Mouse (Mus musculus) left cerebral cortex, postnatal 36 days (tissue): ENCODE results near the gene Bzw1. TPM values are rescaled to one million over a fixed set of nuclear protein-coding genes. Genes with fewer than 3 reads are reported as not detected.

Experiments
- DNase-seq, 2 experiments: peaks; one replicate each; pipeline ENCODE4 v3.0.0; 2021 to 2022; ENCODE audit warnings: low spot score in 2 of 2, mixed read lengths in 1 of 2
- intact Hi-C: fragments of 180-260 bp; cut with DNase I; formaldehyde crosslinking; loops from one replicate; pipeline ENCODE4 v1.15.1; 2025
- total RNA-seq, 2 experiments: library from RNA; stranded (reverse); gene quantifications; 2 replicates each; pipeline ENCODE4 v1.2.3; 2021

Gene Bzw1
- total RNA-seq, 2 experiments from 2014 or later = 138 to 161 TPM

GRCm38 (mm10) chr1:58393284-58394195 lies 842 bp downstream of the Bzw1 start:
- intact Hi-C loops = no loop called here
- DNase-seq = peak; percentile 65

DNA sequence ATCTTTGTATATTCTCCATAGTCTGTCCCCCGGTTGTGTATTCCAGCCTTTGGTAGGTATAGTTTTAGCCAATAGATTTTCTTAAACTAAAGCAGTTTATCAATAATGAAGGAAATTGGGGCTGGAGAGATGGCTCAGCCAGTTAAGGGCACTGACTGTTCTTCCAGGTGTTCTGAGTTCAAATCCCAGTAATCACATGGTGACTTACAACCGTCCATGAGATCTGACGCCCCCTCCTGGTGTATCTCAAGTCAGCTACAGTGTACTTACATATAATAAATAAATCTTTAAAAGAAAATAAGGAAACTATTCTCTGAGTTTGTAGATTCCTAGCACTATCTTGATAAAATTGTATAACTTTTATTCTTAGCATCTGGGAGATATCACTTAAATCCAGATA lies 2.6 kb downstream of the Bzw1 start:
- intact Hi-C loops = loop anchor here (5.0 kb wide), 1 partner anchor 512 kb away; no protein-coding TSS in a partner anchor
- DNase-seq = no peak

- intact Hi-C loops = loop anchor here (5.0 kb wide), 1 partner anchor 511 kb away; no protein-coding TSS in a partner anchor
- DNase-seq = no peak
Measured at GRCm38 (mm10) chr1:58396179-58396578, 3.5 kb downstream of the Bzw1 start.

GRCm38 (mm10) chr1:58397731-58398130 lies 5.0 kb downstream of the Bzw1 start:
- DNase-seq = no peak
- intact Hi-C loops = loop anchor here (5.0 kb wide), 1 partner anchor 510 kb away; no protein-coding TSS in a partner anchor

DNA sequence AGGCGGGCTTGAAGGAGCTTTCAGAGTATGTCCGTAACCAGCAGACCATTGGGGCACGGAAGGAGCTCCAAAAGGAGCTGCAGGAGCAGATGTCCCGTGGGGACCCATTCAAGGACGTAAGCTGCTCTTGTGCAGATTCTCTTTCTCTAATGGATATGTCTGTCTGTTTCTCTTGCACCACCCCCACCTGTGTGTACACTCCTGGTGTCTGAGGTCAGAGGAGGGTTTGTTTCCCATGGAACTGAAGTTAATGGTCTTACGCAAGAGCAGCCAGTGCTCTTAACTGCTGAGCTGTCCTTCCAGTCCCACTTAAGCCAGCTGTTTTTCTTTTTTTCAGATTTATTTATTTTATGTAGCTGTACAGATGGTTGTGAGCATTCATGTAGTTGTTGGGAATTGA lies 8.7 kb downstream of the Bzw1 start:
- intact Hi-C loops = no loop called here
- DNase-seq = no peak

GRCm38 (mm10) chr1:58403745-58404144 lies 11.0 kb downstream of the Bzw1 start:
- no peak for DNase-seq
- intact Hi-C loops = no loop called here

DNA sequence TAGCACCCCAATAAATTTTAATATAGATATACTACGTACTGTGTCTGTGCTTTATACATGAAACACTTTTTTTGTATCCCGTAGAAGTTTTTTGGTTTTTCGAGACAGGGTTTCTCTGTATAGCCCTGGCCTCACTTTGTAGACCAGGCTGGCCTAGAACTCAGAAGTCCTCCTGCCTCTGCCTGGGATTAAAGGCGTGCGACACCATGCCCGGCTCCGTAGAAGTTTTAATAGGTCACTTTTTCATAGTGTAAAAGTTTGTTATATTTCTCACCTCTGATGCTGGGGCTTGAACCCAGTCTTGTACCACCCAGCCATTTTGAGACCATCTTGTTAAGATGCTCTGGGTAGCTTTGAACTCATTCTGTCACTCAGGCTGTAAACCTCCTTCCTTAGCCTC lies 14.6 kb downstream of the Bzw1 start:
- DNase-seq = no peak
- intact Hi-C loops = no loop called here

DNA sequence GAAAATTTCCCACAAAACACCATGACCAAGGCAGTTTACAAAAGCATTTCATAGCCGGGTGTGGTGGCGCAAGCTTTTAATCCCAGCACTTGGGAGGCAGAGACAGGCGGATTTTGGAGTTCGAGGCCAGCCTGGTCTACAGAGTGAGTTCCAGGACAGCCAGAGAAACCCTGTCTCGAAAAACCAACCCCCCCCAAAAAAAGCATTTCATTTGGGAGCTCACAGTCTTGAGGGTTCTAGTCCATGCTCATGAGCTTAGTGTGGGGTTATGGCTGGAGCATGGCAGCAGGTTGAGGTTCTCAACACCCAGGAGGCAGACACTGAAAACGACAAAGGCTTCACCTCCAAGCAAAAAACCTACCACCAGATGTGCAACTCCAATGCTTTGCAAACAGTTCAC lies 15.4 kb downstream of the Bzw1 start:
- intact Hi-C loops = no loop called here
- DNase-seq = no peak

GRCm38 (mm10) chr1:58409553-58410197 lies 17.0 kb downstream of the Bzw1 start:
- no peak for DNase-seq
- intact Hi-C loops = no loop called here

DNA sequence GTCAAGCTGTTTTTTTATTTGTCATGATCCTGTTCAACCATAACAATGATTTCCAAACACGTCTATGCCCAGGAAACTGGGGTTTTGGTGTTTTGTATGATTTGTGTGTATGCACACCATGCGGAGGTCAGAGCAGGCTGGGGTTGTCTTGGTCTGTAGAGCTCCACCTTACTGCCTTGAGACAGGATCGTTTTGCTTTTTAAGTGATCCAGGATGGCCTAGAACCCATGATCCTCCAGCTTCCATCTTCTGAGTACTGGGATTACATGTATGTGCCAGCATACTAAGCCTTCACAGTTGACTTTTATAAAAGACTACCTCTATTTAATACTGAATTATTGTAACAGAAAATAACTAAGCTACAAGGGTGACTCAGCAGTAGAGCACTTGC lies 17.5 kb downstream of the Bzw1 start:
- intact Hi-C loops = no loop called here
- no peak for DNase-seq

GRCm38 (mm10) chr1:58410776-58411175 lies 18.1 kb downstream of the Bzw1 start:
- no peak for DNase-seq
- intact Hi-C loops = no loop called here

DNA sequence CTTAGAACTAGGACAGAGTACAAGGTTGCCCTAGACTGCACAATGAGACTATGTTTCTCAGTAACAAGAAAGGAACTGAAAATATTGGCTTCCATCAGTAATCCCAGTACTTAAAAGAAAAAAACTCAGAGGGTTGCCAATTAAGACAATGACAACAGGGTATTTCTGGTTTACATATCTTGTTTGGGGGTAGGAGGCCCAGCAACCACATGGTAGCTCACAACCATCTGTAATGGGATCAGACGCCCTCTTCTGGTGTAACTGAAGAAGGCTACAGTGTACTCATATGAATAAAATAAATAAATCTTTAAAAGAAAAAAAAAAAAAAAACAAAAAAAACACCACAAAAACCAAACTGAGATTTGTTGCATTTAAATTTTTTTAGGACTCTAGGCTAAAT lies 22.7 kb downstream of the Bzw1 start:
- intact Hi-C loops = no loop called here

DNA sequence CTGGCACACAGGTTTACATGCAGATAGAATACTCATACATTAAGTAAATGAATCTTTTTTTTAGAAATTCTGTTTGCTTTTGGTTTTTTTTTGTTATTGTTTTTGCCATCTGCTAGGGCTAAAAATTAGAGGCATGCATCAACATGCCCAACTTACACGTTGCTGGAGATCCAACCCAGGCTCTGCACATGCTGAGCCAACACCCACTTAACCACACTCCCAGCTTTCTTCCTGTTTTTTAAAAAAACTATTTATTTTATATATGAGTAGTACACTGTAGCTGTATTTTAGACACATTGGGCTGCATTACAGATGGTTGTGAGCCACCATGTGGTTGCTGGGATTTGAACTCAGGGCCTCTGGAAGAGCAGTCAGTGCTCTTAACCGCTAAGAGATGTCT lies 23.4 kb downstream of the Bzw1 start:
- DNase-seq = no peak
- intact Hi-C loops = no loop called here

More for the DNA sequence above, 22.7 kb downstream of the Bzw1 start:
- DNase-seq = no peak

DNA sequence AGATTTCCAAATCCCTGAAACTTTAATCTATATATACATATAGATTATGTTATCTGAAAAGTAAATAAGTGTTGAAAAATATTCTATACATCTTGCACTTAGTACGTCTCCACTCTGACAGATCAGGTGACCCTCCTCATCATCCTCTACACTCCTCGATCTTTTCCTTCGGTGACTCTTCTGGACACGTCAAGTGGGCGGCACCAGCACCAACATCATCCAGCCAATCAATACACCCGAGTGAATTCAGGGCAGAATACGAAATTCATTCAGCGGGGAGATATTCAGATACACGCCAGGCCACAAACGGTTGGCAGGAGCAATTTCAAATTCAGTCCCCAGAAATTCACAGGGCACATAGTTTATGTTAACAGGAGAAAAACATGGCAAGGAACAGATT lies 27.3 kb downstream of the Bzw1 start:
- DNase-seq = no peak
- intact Hi-C loops = no loop called here

DNA sequence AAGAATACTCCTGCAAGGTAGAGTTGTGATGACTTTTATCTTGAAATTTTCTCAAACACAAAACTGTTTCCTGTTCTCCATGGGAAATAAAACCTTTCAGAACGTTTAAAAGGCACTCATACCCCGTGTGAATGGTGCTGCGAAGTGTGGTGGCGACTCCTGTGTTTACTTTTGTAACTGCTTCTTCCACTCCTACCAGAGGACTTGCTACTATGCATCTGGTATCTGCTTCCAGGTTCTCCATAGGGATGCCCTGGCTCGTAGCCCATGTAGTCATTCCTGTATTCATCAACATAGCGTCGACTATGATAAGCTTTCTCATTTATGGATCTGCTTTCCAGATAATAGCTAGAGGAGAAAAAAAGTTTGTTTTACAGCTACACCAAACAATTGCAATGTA lies 28.3 kb downstream of the Bzw1 start:
- no peak for DNase-seq
- intact Hi-C loops = no loop called here

DNA sequence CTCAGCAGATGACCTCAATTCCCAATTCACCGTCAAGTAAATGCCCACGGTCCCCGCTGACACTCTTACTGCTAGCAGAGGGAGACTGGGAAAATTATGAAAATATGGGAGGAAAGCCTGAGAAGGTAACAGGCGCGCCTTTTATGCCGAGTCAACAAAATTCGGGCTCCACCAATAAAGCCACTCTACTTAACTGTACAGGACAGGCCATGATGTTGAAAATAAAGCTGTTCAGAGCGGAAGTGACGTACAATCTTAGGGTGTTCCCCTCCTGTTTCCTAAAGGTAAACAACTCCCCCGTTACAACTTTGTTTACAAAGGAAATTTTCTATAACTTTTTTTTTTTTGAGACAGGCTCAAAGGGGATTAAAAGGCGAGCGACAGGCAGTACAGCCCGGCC lies 30.2 kb downstream of the Bzw1 start:
- DNase-seq = no peak
- intact Hi-C loops = no loop called here

GRCm38 (mm10) chr1:58423371-58424248 lies 30.9 kb downstream of the Bzw1 start, which contains the start of gene Clk1:
Gene Clk1 (minus strand): TSS chr1:58424066.
- peak; percentile 95 to 96 for DNase-seq

DNA sequence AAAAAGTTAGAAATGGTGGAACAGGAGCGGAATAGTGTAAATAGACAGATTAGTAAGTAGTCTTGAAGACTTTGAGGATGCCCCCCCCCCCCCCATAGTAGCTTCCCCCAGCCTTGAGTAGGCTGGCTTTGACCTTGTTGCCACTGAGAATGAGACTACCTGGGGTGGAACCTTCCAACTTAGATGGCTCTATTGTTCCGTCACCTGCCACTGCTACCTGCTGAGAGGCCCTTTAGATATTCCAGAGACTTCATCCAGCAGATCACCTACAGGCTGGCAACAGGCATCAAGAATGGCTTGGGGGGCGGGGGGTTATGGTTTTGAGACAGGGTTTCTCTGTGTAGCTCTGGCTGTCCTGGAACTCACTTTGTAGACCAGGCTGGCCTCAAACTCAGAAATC lies 31.9 kb downstream of the Bzw1 start:
- no peak for DNase-seq
- intact Hi-C loops = no loop called here

More at GRCm38 (mm10) chr1:58423371-58424248, 30.9 kb downstream of the Bzw1 start, which contains the start of gene Clk1:
- intact Hi-C loops = no loop called here

GRCm38 (mm10) chr1:58444691-58445090 lies 52.0 kb downstream of the Bzw1 start:
- intact Hi-C loops = no loop called here

More at GRCm38 (mm10) chr1:58444691-58445090, 52.0 kb downstream of the Bzw1 start:
- DNase-seq = no peak
